Mouse (Mus musculus) adrenal gland, adult 10 weeks (tissue): ENCODE data around the gene Snap47. TPM values are rescaled to one million over a fixed set of nuclear protein-coding genes. Genes with fewer than 3 reads are reported as not detected.

Source experiments
- polyA plus RNA-seq: library from polyadenylated mRNA; stranded (reverse); fragments of 350-450 nt; fragmentation: Illumina TruSeq; extraction: RNeasy Lipid Tissue Mini Kit (QIAGEN cat#74804); gene quantifications from one replicate; pipeline ENCODE4 v1.2.3, GENCODE M21; 2014; ENCODE audit warnings: low read depth, low replicate concordance

The Snap47 gene
- polyA plus RNA-seq = 56.9 TPM

DNA sequence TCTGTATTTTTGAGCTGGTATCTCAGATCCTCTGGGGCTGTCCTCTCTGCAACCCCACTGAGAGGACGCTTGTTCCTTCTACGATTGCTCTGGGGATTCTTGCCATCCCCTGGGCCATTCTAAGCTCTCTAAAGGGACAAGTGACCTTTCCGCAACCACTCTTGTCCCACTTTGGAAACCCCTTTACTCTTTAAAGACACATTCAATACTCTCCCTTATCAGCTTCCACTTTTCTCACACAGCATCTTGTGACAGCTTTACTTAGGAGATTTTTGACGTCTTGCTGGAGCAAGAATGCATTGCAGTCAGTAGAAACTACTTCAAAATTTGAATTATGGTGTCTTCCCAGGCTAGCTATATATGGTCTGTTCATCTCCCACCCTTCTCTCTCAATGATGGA lies at the start of gene Snap47:
TSS of gene Snap47 (minus strand) at position 101 of the 400 bp plus-strand sequence.

GRCm38 (mm10) chr11:59472326-59472677 lies 21.3 kb upstream of the Snap47 start, which contains the start of gene Zfp867:
Zfp867 (minus strand) TSS chr11:59472474.

DNA sequence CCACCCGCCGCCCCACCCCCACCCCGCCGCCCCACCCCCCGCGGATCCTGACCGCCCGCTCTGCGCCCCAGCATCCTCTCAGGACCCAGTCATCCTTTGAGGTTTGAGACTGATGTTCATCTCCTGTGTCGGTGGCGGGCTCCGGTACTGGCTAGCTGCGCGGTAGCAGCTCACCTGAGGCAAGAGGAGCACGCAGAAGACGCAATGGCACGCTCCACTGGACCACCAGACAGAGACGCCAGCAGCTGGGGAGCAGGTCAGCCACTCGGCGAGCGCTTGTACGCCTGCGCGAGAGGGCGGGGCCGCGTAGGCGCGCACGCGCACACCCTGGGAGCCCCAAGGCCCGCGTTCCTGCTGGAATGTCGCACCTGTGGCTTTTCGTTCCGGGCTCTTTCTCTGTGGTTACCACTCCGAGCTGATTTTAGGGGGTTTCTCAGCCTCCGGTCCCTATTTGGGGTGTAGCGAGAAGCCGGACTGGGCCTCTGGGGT lies 1.2 kb downstream of the Snap47 start, which contains the start of gene Jmjd4:
TSS of gene Jmjd4 (plus strand) at position 305 of the 489 bp plus-strand sequence.

GRCm38 (mm10) chr11:59375475-59375874 lies 75.5 kb downstream of the Snap47 start, which contains the start of gene Prss38:
Prss38 (minus strand) TSS chr11:59375657.

Other genes starting within 250 kb of the Snap47 start
- 14.6 TPM for gene Mrpl55, start 248.7 kb downstream of the Snap47 start, polyA plus RNA-seq
- 5.2 TPM for gene 2310033P09Rik, start 242.9 kb downstream of the Snap47 start, polyA plus RNA-seq
- gene Arf1, start 222.9 kb downstream of the Snap47 start, polyA plus RNA-seq = 317 TPM
- gene Wnt3a, start 160.4 kb downstream of the Snap47 start, polyA plus RNA-seq = not detected
- gene Wnt9a, start 144.3 kb downstream of the Snap47 start, polyA plus RNA-seq = 0.52 TPM
- gene Prss38, start 75.5 kb downstream of the Snap47 start, polyA plus RNA-seq = not detected
- gene Jmjd4, start 1.1 kb downstream of the Snap47 start, polyA plus RNA-seq = 11.6 TPM
- 11.1 TPM for gene Zfp867, start 21.3 kb upstream of the Snap47 start, polyA plus RNA-seq
- 2.8 TPM for gene Zkscan17, start 75.6 kb upstream of the Snap47 start, polyA plus RNA-seq
- 0.17 TPM for gene Nlrp3, start 90.4 kb upstream of the Snap47 start, polyA plus RNA-seq
- gene Olfr222, start 125.0 kb upstream of the Snap47 start, polyA plus RNA-seq = not detected
- not detected for gene Olfr223, start 142.1 kb upstream of the Snap47 start, polyA plus RNA-seq
- gene Mprip, start 210.1 kb upstream of the Snap47 start, polyA plus RNA-seq = 25.6 TPM